Mouse (Mus musculus) lung, postnatal 0 days (tissue): Measurements from ENCODE around the gene Slc22a20. TPM values are rescaled to one million over a fixed set of nuclear protein-coding genes. Genes with fewer than 3 reads are reported as not detected.

Source experiments
- ATAC-seq: fragments of 200-750 bp; cut with Nextera tagmentation; 2 replicates; pipeline ENCODE4 v1.8.0; 2017; ENCODE audit warnings: moderate library complexity
- DNase-seq: peaks from one replicate; pipeline ENCODE4 v3.0.0-alpha.2; 2016; ENCODE audit warnings: low spot score
- H3K27ac ChIP-seq: fragments of 300-500 bp; sonication (generic); 2 replicates; pipeline ENCODE4 v1.5.1; 2014; ENCODE audit warnings: antibody characterized with exemption, mild to moderate bottlenecking, low read length, mixed read lengths
- H3K27me3 ChIP-seq: fragments of 300-500 bp; sonication (generic); replicated peaks from 2 replicates; pipeline ENCODE4 v1.6.1; 2014; ENCODE audit warnings: low read length, mixed read lengths; ENCODE audit not compliant: insufficient read depth
- H3K36me3 ChIP-seq: fragments of 300-500 bp; sonication (generic); 2 replicates; pipeline ENCODE4 v1.6.1; 2014; ENCODE audit warnings: low read length, mixed read lengths; ENCODE audit not compliant: insufficient read depth
- H3K4me1 ChIP-seq: fragments of 300-500 bp; sonication (generic); 2 replicates; pipeline ENCODE4 v1.6.1; 2014; ENCODE audit warnings: antibody characterized with exemption, low read depth, low read length, mixed read lengths; ENCODE audit not compliant: insufficient read depth
- H3K4me2 ChIP-seq: fragments of 300-500 bp; sonication (generic); replicated peaks from 2 replicates; pipeline ENCODE4 v1.6.1; 2014; ENCODE audit warnings: low read depth, mild to moderate bottlenecking, low read length, moderate library complexity, mixed read lengths
- H3K4me3 ChIP-seq: fragments of 300-500 bp; sonication (generic); 2 replicates; pipeline ENCODE4 v1.5.1; 2014; ENCODE audit warnings: low read depth, low read length
- H3K9ac ChIP-seq: fragments of 300-500 bp; sonication (generic); replicated peaks from 2 replicates; pipeline ENCODE4 v1.6.1; 2014; ENCODE audit warnings: low read depth, mild to moderate bottlenecking
- H3K9me3 ChIP-seq: fragments of 300-500 bp; sonication (generic); 2 replicates; pipeline ENCODE4 v1.6.1; 2016; ENCODE audit warnings: low read length, mixed read lengths
- CTCF ChIP-seq: IDR thresholded peaks from 2 replicates; pipeline ENCODE4 v1.5.1; 2016; ENCODE audit warnings: antibody characterized with exemption, mild to moderate bottlenecking
- EP300 ChIP-seq: IDR thresholded peaks from 2 replicates; pipeline ENCODE4 v1.6.1; 2016; ENCODE audit warnings: antibody characterized with exemption, mild to moderate bottlenecking, control low read depth
- WGBS: fragments of 180-500 bp; shearing (Covaris S2); extraction: QIAGEN DNeasy Blood & Tissue Kit; methylation state at CpG from one replicate; pipeline ENCODE4 v1.1.7; 2014; 5-methylcytosine and 5-hydroxymethylcytosine counted together
- polyA plus RNA-seq: library from polyadenylated mRNA; unstranded; fragments of >200 nt; fragmentation: Nextera tagmentation; extraction: Ambion mirVana; gene quantifications from 2 replicates; pipeline ENCODE4 v1.2.1, GENCODE M21; 2015

The Slc22a20 gene
- polyA plus RNA-seq, 1 experiment from 2014 or later = not detected

DNA sequence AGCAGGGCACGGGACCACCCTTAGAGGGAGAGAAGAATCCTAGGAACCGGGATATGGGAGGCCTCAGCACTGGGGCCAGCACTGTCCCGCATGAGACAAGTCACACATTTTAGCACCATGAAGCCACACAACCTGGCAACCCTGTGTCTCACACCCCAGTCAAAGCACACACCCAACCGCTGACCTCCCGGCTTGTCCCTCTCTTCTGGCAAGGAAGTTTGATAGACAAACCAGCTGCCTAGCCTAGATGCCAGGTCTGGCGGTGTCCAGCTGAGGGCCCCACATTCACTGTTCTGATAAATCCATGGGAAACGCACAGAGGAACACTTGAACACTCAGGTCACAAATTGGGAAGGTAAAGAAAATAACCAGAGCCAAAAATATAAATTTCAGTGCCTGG, 43.4 kb downstream of the Slc22a20 start:
- H3K4me2 ChIP-seq = no peak overlapping the region
- H3K36me3 ChIP-seq = no peaks in the 10 kb centered on the region
- H3K9me3 ChIP-seq = no peaks in the 10 kb centered on the region
- TF ChIP-seq EP300 = no peak
- no peak for TF ChIP-seq CTCF
- ATAC-seq = no peak
- H3K4me3 ChIP-seq = no peak overlapping the region
- no peak overlapping the region for H3K9ac ChIP-seq
- H3K4me1 ChIP-seq = peaks cover 36% of the 10 kb centered on the region
- no peaks in the 10 kb centered on the region for H3K27me3 ChIP-seq
- no peak overlapping the region for H3K27ac ChIP-seq
- DNase-seq = no peak
- WGBS = 78% methylated on average over 7 of the region's 7 CpGs

DNA sequence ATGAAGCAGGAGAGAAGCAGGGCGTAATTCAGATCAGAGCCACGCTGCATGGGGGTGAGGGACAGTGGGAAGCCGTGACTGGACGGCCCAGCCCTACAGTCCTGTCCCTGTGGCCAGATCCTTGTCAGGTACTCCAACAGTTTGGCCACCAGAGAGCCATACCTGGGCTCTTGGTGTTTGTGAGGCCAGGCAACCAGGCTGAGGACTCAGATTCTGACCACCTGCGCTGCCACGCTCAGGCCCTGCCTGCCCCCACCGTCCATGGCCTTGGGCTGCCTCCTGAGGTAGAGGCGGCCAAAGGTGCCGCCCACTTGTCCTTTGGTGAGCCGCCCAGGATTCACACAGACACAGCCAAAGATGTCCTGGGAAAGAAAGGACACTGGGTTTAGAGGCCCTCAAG, 45.3 kb downstream of the Slc22a20 start:
- Histone ChIP-seq H3K36me3 (no peaks in the 10 kb centered on the region), H3K4me2 (no peak overlapping the region), H3K9ac (no peak overlapping the region), H3K27me3 (no peaks in the 10 kb centered on the region), H3K9me3 (no peaks in the 10 kb centered on the region), H3K4me3 (no peak overlapping the region), H3K4me1 (peaks cover 32% of the 10 kb centered on the region), H3K27ac (peak overlapping the region; percentile 59)
- TF ChIP-seq CTCF = no peak
- TF ChIP-seq EP300 = no peak
- ATAC-seq (no peak), DNase-seq (no peak)
- 70% methylated on average over 10 of the region's 10 CpGs for whole genome bisulfite sequencing

DNA sequence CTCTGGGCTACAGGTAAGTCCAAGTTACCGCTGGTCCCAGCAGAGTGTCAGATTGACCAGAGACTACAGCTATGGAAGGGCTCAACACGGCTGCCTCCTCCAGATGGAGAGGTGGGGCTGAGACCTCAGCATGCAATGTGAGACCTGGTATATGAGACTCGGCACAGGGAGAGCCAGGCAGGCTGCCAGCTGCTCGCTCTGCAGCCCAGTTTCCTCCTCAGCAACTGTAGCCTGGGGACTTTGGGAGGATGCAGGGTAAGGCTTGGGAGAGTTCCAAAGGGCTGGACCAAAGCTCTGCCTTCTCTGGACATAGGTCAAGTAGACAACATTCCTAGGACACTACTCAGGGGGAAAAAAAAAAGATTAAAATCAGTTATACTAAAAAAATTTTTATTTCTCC, 45.8 kb downstream of the Slc22a20 start:
- peak; percentile 88 for DNase-seq
- Histone ChIP-seq H3K27me3 (no peaks in the 10 kb centered on the region), H3K9ac (no peak overlapping the region), H3K36me3 (no peaks in the 10 kb centered on the region), H3K4me3 (no peak overlapping the region), H3K4me1 (peaks cover 32% of the 10 kb centered on the region), H3K9me3 (no peaks in the 10 kb centered on the region), H3K4me2 (no peak overlapping the region), H3K27ac (peak overlapping the region; percentile 59)
- ATAC-seq = peak; percentile 26
- 37% methylated on average over 4 of the region's 4 CpGs for WGBS
- TF ChIP-seq CTCF = no peak
- TF ChIP-seq EP300 = peak; percentile 28; the same call in 1 of the 2 replicates

- Histone ChIP-seq H3K27ac (peak overlapping the region; percentile 59), H3K4me2 (no peak overlapping the region), H3K4me1 (peaks cover 33% of the 10 kb centered on the region)
Observed at GRCm38 (mm10) chr19:5939715-5940114, 46.2 kb downstream of the Slc22a20 start.

GRCm38 (mm10) chr19:5938516-5938915, 47.4 kb downstream of the Slc22a20 start:
- ATAC-seq (no peak), DNase-seq (no peak)
- H3K4me1 ChIP-seq = peaks cover 25% of the 10 kb centered on the region
- H3K4me3 ChIP-seq = no peak overlapping the region
- H3K4me2 ChIP-seq = no peak overlapping the region
- no peak for TF ChIP-seq EP300
- TF ChIP-seq CTCF = no peak
- no peak overlapping the region for H3K9ac ChIP-seq
- 84% methylated on average over 6 of the region's 6 CpGs for WGBS
- peak overlapping the region; percentile 68 for H3K27ac ChIP-seq
- H3K9me3 ChIP-seq = no peaks in the 10 kb centered on the region
- no peaks in the 10 kb centered on the region for H3K27me3 ChIP-seq
- H3K36me3 ChIP-seq = no peaks in the 10 kb centered on the region

More at GRCm38 (mm10) chr19:5939715-5940114, 46.2 kb downstream of the Slc22a20 start:
- Histone ChIP-seq H3K9ac (no peak overlapping the region), H3K4me3 (no peak overlapping the region), H3K36me3 (no peaks in the 10 kb centered on the region), H3K27me3 (no peaks in the 10 kb centered on the region), H3K9me3 (no peaks in the 10 kb centered on the region)
- TF ChIP-seq CTCF (no peak), EP300 (no peak)
- 84% methylated on average over 5 of the region's 5 CpGs for WGBS
- ATAC-seq = no peak
- DNase-seq = no peak

DNA sequence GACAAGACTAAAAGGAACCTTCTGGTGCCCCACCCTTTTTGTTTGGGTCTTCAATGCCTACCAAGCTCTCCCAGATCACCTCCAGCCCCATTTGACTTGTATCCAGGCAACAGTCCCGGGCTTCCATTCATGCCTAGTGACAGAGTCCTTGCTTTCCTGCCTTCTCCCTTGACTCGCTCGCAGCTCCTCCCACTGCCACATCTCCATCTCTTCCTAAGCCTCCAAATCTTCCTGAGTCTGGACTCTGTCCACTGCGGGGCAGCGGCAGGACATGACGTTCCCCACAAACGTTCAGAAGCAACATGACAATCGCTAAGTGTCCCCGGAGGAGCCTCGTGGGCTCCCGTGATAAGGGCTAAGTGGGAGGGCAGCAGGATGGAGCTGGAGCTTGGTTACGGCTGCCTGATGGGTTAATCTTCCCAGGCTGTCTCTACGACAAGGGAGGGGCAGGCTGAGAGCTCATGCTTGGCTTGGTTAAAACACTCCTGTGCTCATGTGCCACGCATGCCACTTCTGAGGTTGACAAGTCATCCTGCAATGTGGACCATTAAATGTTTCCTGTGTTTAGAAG, 48.0 kb downstream of the Slc22a20 start:
- no peak overlapping the region for H3K9ac ChIP-seq
- no peak for TF ChIP-seq CTCF
- no peak for TF ChIP-seq EP300
- no peak for DNase-seq
- H3K4me2 ChIP-seq = no peak overlapping the region; the same call in 1 of the 2 replicates
- H3K4me1 ChIP-seq = peaks cover 25% of the 10 kb centered on the region
- H3K27me3 ChIP-seq = no peaks in the 10 kb centered on the region
- H3K36me3 ChIP-seq = no peaks in the 10 kb centered on the region
- peak overlapping the region; percentile 68 for H3K27ac ChIP-seq
- no peaks in the 10 kb centered on the region for H3K9me3 ChIP-seq
- 8% methylated on average over 14 of the region's 14 CpGs for WGBS
- no peak overlapping the region for H3K4me3 ChIP-seq
- peak; percentile 39 for ATAC-seq
